In genomic region chr1:84428331-84428730, GRCm38 (mm10) we compare ENCODE assay signal across 23 mouse cellular contexts.
DNase-seq lines count a peak whose midpoint lies in the region; ATAC-seq lines count a peak whose summit lies in the region.
"Had no signal": no experiment of that assay in that cellular context is flagged by ENCODE, and none has a peak within 500 bp of the region (broad histone marks: within the 10 kb centered on the region; RNA-seq: fewer than 3 reads in every experiment).

No protein-coding gene starts in this region.

- H3K4me3 ChIP-seq in heart, embryonic 11.5 days (ENCODE audit: low read depth, low read length) = no peak overlapping the region
- H3K4me3 ChIP-seq in brown adipose tissue, adult 24 weeks (ENCODE audit: insufficient read depth, low read depth, low read length) = no peak overlapping the region
- H3K4me3 ChIP-seq: gastrocnemius, adult 2 months; heart, embryonic 13.5 days; hindbrain, embryonic 15.5 days had no signal

- no peaks in the 10 kb centered on the region for H3K27me3 ChIP-seq in heart, embryonic 11.5 days (ENCODE audit: control insufficient read depth, insufficient read depth, low read length)
- H3K27me3 ChIP-seq: CH12.LX; heart, embryonic 13.5 days; hindbrain, embryonic 15.5 days had no signal

- no peak overlapping the region for H3K4me2 ChIP-seq in heart, embryonic 11.5 days
- H3K4me2 ChIP-seq: heart, embryonic 13.5 days; hindbrain, embryonic 15.5 days had no signal

- H3K4me1 ChIP-seq in heart, embryonic 11.5 days (ENCODE audit: control insufficient read depth, insufficient read depth, low read length) = no peaks in the 10 kb centered on the region
- no peaks in the 10 kb centered on the region for H3K4me1 ChIP-seq in brown adipose tissue, adult 24 weeks (ENCODE audit: control insufficient read depth, insufficient read depth, insufficient read length, low read length)
- H3K4me1 ChIP-seq: heart, embryonic 13.5 days; hindbrain, embryonic 15.5 days had no signal

- ATAC-seq in heart, embryonic 11.5 days (replicated peaks; ENCODE audit: insufficient number of reproducible peaks, low FRiP score, low TSS enrichment) = no peak
- ATAC-seq in monocyte, adult 5-6 weeks (replicated peaks; ENCODE audit: insufficient number of reproducible peaks, low FRiP score, low TSS enrichment, poor library complexity, severe bottlenecking) = no peak
- ATAC-seq: intestine, postnatal 0 days; Patski had no signal

- H3K9me3 ChIP-seq in heart, embryonic 11.5 days (replicated peaks; ENCODE audit: control insufficient read depth, low read length) = no peaks in the 10 kb centered on the region
- H3K9me3 ChIP-seq: heart, embryonic 13.5 days; hindbrain, embryonic 15.5 days had no signal

- WGBS in heart, embryonic 11.5 days (ENCODE audit: insufficient replicate concordance) = 47% methylated on average over 1 of the region's 1 CpGs

- peak; percentile 46 to 49 for DNase-seq in cerebellum, postnatal 14 days
- DNase-seq in cerebellum, postnatal 36 days = no peak
- DNase-seq in heart, adult 11 months = peak; percentile 86
- DNase-seq: adrenal gland, postnatal 10 days; adrenal gland, postnatal 36 days; B cell, adult 2 months; cerebellum, adult 11-12 months; cerebellum, adult 8-10 months; gastrocnemius, adult 2 months; gastrocnemius, postnatal 14 days; heart, adult 18-20 months; heart, postnatal 14 days; heart, postnatal 4 days; kidney, adult 8-10 months had no signal

- H3K27ac ChIP-seq in heart, embryonic 11.5 days (ENCODE audit: low read depth, low read length) = no peak overlapping the region
- peak overlapping the region; percentile 63 for H3K27ac ChIP-seq in brown adipose tissue, adult 24 weeks (replicated peaks; ENCODE audit: low read depth, low read length)
- H3K27ac ChIP-seq: gastrocnemius, adult 2 months; heart, embryonic 13.5 days; hindbrain, embryonic 15.5 days had no signal

- no peak overlapping the region for H3K9ac ChIP-seq in heart, embryonic 11.5 days (ENCODE audit: low read depth, low read length)
- H3K9ac ChIP-seq: heart, embryonic 13.5 days; hindbrain, embryonic 15.5 days had no signal

- H3K36me3 ChIP-seq in heart, embryonic 11.5 days (ENCODE audit: control insufficient read depth, insufficient read depth, low read length) = no peaks in the 10 kb centered on the region
- H3K36me3 ChIP-seq: G1E; heart, embryonic 13.5 days; hindbrain, embryonic 15.5 days had no signal

Comparison
In these comparisons a context has a peak if more than half of its experiments do, and no peak if none do; other contexts are left out.
1. DNase-seq: peak in cerebellum, postnatal 14 days (2 of 2) and heart, adult 11 months (single experiment); none in cerebellum, postnatal 36 days (0 of 2).